Mouse (Mus musculus) B cell, adult 67 days (primary cell): ENCODE measurements around the gene Gm3752. TPM values are rescaled to one million over a fixed set of nuclear protein-coding genes. Genes with fewer than 3 reads are reported as not detected.

Experiments
- total RNA-seq, 2 experiments: library from RNA; stranded (reverse); gene quantifications; 4 replicates each; pipeline ENCODE4 v1.2.4; 2023

The Gm3752 gene
- total RNA-seq: not detected

GRCm38 (mm10) chr14:7483662-7484061, at the start of gene Gm3752:
Gene Gm3752 (minus strand): TSS chr14:7483762.

GRCm38 (mm10) chr14:7450817-7451216, 32.7 kb downstream of the Gm3752 start, which contains the start of gene Gm3755:
Gene Gm3755 (minus strand): TSS chr14:7450917.

Other genes starting within 250 kb of the Gm3752 start
- gene Gm3727, start 219.0 kb downstream of the Gm3752 start, total RNA-seq: not detected
- gene Gm3739, start 168.7 kb downstream of the Gm3752 start, total RNA-seq: under 1 TPM in 1 of 2 experiments, not detected in 1; 0.27 TPM
- gene Gm5797, start 151.4 kb downstream of the Gm3752 start, total RNA-seq: not detected
- gene Gm8374, start 118.6 kb downstream of the Gm3752 start, total RNA-seq: not detected
- not detected for gene Gm3755, start 32.8 kb downstream of the Gm3752 start, total RNA-seq
- not detected for gene Gm3558, start 84.8 kb upstream of the Gm3752 start, total RNA-seq
- gene Gm10338, start 111.8 kb upstream of the Gm3752 start, total RNA-seq: not detected
- gene Gm10128, start 160.2 kb upstream of the Gm3752 start, total RNA-seq: not detected